Mouse (Mus musculus): ENCODE data around the gene Qdpr. TPM values are rescaled to one million over a fixed set of nuclear protein-coding genes. Genes with fewer than 3 reads are reported as not detected.
A peak's percentile ranks its signal among the peaks of the same experiment; 100 is the strongest.
"Not testable (repeated sequence)": the region's sequence is repeated elsewhere in the genome, so short reads cannot be mapped to it uniquely, and the experiment has no call there.

Gene Qdpr
- polyA plus RNA-seq, 1 experiment from 2014 or later = 130 TPM

DNA sequence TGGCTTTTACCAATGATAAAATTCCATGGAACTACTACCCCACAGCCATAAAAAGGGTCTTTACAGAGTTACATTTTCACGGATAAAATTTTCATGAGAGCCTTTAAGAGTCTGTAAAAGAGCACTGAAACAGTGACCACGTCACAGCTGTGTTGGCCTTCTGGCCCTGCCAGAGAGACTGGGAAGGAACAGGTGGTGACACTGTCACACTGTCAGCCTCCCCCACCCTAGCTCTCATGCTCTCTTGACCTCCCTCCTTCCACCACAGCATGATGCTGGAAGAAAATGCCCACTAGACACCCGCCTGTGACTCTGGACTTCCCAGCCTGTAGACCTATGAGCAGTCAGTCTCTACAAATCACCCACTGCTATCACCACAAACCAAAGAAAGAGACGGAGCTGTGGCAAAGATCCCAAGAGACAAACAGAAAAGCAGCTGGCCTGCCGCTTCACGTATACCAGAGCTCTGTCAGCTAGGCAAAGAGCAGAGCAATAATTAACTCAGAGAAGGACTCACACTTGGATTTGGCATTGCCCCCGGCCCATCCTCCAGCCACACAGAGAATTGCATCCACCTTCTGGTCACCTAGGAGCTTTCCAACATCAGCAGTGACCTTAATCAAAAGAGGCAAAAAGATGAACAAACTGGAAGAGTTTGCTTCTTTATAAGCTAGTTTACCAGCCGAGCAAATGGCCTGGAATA, 5.8 kb downstream of the Qdpr start:
- H3K9me3 ChIP-seq = no peaks in the 10 kb centered on the region
- no peak overlapping the region for H3K4me3 ChIP-seq
- H3K27me3 ChIP-seq (replicated peaks; ENCODE audit: low read depth, poor library complexity, severe bottlenecking) = no peaks in the 10 kb centered on the region; the same call in 1 of the 2 replicates
- peaks cover 14% of the 10 kb centered on the region for H3K4me1 ChIP-seq
- peaks cover 57% of the 10 kb centered on the region for H3K36me3 ChIP-seq (replicated peaks)
- WGBS = 87% methylated on average over 8 of the region's 8 CpGs
- H3K27ac ChIP-seq (replicated peaks) = no peak overlapping the region
- DNase-seq (ENCODE audit: low spot score) = no peak

DNA sequence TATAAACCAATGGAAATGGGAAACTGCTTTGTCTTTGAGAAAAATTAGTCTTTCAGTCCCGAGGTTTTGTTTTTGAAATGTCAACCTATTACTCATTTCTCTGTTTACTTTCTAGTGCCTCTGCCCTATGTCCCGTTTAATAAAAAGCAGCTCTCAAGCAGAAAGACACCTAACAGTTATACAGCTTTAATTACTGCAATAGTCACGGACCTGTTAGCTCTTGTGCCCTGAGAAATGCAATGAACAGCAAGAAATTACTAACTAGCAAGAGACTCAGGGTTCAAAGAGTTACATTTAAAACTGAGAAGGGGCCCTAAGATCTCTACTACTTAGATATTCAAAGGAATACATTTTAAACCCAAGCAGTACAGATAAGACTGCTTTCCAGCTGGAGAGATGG, 8.3 kb downstream of the Qdpr start:
- H3K27me3 ChIP-seq (replicated peaks; ENCODE audit: low read depth, poor library complexity, severe bottlenecking) = no peaks in the 10 kb centered on the region
- 88% methylated on average over 3 of the region's 3 CpGs for WGBS
- peaks cover under 1% of the 10 kb centered on the region; the same call in 1 of the 2 replicates for H3K4me1 ChIP-seq
- H3K27ac ChIP-seq (replicated peaks) = no peak overlapping the region
- no peak for DNase-seq (ENCODE audit: low spot score)
- H3K4me3 ChIP-seq = no peak overlapping the region
- peaks cover 79% of the 10 kb centered on the region for H3K36me3 ChIP-seq (replicated peaks)
- H3K9me3 ChIP-seq = no peaks in the 10 kb centered on the region

DNA sequence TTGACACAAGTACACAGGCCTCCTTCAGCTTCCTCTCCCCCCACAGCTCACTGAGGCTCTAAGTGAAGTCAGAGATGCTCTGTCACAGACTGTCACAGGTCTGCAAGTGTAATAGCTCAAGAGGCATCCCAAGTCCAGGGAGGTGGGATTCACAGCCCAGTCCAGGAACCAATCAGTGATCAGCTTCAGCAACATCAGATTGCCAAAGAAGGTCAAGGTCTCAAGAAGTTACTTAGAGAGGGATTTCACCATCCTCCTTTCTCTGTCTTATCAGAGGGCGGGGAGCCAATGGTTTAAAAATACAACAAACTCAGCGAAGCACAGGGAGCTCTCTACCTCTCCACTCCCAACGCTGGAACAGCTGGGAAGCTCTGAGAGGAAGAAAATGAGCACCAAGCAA, 8.9 kb downstream of the Qdpr start:
- H3K36me3 ChIP-seq (replicated peaks) = peaks cover 76% of the 10 kb centered on the region

DNA sequence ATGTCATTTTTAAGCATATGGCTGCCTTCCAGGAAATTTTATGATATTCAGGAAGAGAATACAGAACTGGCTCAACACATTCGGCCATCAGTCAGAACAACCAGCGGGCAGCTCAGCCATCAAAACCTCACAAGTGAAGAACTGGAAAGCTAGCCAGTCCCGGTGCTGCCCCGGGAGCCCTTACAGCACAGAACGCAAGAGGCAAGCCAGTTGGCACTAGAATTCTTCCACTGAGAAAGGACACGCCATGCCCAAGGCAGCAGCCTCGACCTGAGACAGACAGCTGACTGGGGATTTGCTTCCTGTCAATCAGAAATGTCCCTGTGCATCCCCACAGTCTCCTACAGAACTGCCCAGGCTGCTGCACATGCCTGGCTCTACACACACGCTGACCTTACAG, 11.7 kb downstream of the Qdpr start:
- Histone ChIP-seq H3K27ac (replicated peaks) (no peak overlapping the region), H3K4me1 (peaks cover 6% of the 10 kb centered on the region; the same call in 1 of the 2 replicates), H3K36me3 (replicated peaks) (peaks cover 72% of the 10 kb centered on the region), H3K4me3 (no peak overlapping the region), H3K9me3 (no peaks in the 10 kb centered on the region), H3K27me3 (replicated peaks; ENCODE audit: low read depth, poor library complexity, severe bottlenecking) (no peaks in the 10 kb centered on the region)
- WGBS = 89% methylated on average over 8 of the region's 8 CpGs
- DNase-seq (ENCODE audit: low spot score) = no peak

More for the DNA sequence above, 8.9 kb downstream of the Qdpr start:
- DNase-seq (ENCODE audit: low spot score) = no peak
- WGBS = 77% methylated on average over 3 of the region's 3 CpGs
- Histone ChIP-seq H3K4me1 (peaks cover 5% of the 10 kb centered on the region; the same call in 1 of the 2 replicates), H3K27me3 (replicated peaks; ENCODE audit: low read depth, poor library complexity, severe bottlenecking) (no peaks in the 10 kb centered on the region), H3K27ac (replicated peaks) (no peak overlapping the region), H3K9me3 (no peaks in the 10 kb centered on the region), H3K4me3 (no peak overlapping the region)

DNA sequence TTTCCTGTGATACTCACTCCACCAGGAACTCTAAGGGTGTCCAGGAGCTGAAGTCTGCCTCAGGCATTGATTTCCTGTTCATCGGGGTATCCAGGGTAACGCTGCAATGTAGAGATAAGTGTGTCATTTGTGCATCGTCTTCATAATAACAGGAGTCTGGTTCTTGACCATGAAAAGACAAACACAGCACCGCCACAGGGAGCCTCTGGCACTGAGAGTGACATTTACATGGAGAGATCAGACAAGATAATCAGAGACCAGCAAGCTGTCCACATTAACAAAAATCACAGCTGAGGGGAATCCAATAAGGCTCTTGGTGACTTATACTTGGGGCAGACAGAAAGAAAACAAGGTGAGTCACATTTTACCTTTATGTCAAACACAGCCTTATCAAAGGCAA, 12.2 kb downstream of the Qdpr start:
- DNase-seq (ENCODE audit: low spot score) = no peak
- H3K27ac ChIP-seq (replicated peaks) = no peak overlapping the region
- no peak overlapping the region for H3K4me3 ChIP-seq
- H3K27me3 ChIP-seq (replicated peaks; ENCODE audit: low read depth, poor library complexity, severe bottlenecking) = no peaks in the 10 kb centered on the region
- H3K4me1 ChIP-seq = peaks cover 6% of the 10 kb centered on the region; the same call in 1 of the 2 replicates
- H3K9me3 ChIP-seq = no peaks in the 10 kb centered on the region
- H3K36me3 ChIP-seq (replicated peaks) = peaks cover 71% of the 10 kb centered on the region
- 80% methylated on average over 4 of the region's 4 CpGs for WGBS

DNA sequence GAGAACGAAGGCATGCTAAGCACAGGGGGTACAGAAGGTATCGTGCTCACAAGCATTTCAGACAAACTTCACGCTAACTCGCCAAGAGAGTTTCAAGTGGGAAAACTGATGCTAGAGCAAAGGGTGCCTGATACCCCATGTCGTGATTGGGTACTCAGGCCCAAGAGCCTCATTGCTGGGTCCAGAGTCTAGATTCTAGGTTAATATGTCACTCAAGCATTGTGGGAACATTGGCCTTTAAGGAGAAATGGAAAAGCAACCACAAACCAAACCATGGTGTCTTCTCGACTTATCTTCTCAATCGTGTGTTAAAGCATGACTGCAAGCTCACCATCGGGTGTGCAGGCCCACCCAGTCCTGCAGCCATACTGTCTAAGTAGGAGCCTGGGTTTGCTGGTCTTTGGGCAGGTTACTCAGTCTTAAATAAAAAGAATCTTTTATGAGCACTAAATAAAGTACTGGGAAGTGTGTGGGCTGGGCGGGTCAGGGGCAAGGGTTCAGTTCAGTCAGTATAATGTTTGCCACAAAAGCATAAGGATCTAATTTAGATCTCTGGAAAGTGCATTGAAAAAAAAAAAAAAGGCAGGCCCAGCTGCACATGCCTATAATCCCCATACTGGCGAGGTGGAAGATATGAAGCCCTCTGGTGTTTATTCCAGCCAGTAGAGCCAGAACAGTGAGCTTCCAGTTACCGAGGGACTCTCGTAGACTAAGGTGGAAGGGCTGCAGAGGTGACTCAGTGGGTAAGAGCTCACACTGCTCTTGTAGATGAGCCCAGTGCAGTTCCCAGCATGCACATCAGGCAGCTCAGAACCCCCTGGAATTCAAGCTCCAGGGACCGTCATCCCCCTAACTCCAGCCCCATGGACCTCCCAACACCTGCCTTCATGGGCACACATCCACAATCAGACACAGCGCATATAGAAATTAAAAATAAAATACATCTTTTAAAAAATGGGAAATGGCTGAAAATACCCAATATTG, 13.8 kb downstream of the Qdpr start:
- H3K36me3 ChIP-seq (replicated peaks) = peaks cover 72% of the 10 kb centered on the region
- 78% methylated on average over 14 of the region's 14 CpGs for WGBS
- no peak overlapping the region for H3K4me3 ChIP-seq
- H3K4me1 ChIP-seq = peaks cover 6% of the 10 kb centered on the region; the same call in 1 of the 2 replicates
- no peaks in the 10 kb centered on the region for H3K27me3 ChIP-seq (replicated peaks; ENCODE audit: low read depth, poor library complexity, severe bottlenecking)
- no peak for DNase-seq (ENCODE audit: low spot score)
- no peak overlapping the region for H3K27ac ChIP-seq (replicated peaks)
- H3K9me3 ChIP-seq = no peaks in the 10 kb centered on the region

DNA sequence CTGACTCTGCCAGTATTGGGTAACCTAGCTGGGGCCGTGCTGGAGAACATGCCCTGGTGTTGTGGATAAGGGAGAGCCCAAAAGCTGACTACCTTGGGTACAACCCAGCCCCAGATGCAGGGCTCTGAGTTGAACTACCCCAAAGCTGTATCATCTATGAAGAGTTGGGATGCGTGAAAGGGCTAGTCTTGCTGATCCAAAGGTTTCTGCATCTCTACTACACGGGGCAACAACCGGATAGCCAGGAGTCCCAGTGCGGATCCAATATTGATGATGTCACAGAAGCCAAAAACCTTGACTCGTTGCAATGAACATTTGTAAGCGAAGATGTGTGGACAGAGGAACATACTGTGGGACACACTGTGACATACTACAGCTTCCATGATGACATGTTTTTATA, 22.1 kb downstream of the Qdpr start:
- Histone ChIP-seq H3K27ac (replicated peaks) (no peak overlapping the region), H3K9me3 (no peaks in the 10 kb centered on the region), H3K27me3 (replicated peaks; ENCODE audit: low read depth, poor library complexity, severe bottlenecking) (no peaks in the 10 kb centered on the region), H3K4me1 (0 out of 2 replicates have a peak, but pooled peaks cover under 1% of the 10 kb centered on the region), H3K36me3 (replicated peaks) (peaks cover 13% of the 10 kb centered on the region), H3K4me3 (no peak overlapping the region)
- DNase-seq (ENCODE audit: low spot score) = no peak
- WGBS = 92% methylated on average over 7 of the region's 7 CpGs

DNA sequence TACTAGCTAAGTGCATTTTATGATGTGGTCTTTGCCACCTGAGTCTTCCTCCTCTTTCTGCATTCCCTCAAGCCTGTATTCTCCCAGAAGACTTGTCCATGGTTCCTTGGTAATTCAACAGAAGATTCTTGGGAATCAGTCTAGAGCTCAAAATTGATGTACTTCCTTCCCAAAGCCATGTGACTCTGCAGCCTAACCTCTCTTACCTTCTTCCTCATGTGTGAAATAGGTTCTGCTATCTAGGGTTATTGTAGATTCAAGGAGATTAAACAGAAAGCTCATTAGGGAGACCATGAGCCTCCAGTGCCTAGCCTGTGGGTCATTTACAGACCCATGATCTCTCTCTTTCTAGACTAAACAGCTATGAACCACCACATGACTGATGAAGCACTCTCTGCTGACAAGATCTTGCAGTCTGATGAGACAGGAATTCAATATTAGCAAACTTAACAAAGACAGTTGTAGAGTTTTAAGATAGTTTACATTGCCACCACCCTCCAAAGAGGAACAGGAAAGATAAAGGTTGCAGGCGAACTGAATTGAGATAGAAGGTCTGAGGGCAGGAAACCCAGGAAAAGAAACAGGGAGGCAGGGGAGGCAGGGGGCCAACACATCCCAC, 23.5 kb downstream of the Qdpr start:
- WGBS = 81% methylated on average over 1 of the region's 1 CpGs
- no peak overlapping the region for H3K4me3 ChIP-seq
- no peak overlapping the region for H3K27ac ChIP-seq (replicated peaks)
- H3K9me3 ChIP-seq = no peaks in the 10 kb centered on the region
- peaks cover 12% of the 10 kb centered on the region for H3K4me1 ChIP-seq
- no peaks in the 10 kb centered on the region for H3K27me3 ChIP-seq (replicated peaks; ENCODE audit: low read depth, poor library complexity, severe bottlenecking)
- peaks cover 1% of the 10 kb centered on the region; the same call in 1 of the 2 replicates for H3K36me3 ChIP-seq (replicated peaks)
- no peak for DNase-seq (ENCODE audit: low spot score)

DNA sequence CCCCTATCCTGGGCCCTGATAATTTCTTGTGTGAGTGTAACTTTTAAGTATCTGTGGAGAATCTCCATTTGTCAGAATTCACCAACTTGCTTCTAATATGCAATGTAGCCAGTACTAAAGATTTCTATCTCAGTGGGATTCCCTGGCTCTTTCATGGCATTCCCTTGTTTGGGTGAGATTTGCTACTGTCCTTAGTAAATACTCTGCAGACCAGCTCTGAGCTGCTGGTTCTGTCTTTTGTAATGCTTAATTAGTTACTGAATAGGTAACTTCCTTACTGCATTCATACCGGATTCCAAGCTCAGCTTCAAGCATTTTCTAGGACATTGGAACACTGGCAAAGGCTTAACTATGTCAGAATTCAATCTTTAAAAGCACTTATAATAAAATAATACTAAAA, 24.3 kb downstream of the Qdpr start:
- H3K9me3 ChIP-seq = not testable (repeated sequence)
- WGBS = 57% methylated on average over 1 of the region's 1 CpGs

DNA sequence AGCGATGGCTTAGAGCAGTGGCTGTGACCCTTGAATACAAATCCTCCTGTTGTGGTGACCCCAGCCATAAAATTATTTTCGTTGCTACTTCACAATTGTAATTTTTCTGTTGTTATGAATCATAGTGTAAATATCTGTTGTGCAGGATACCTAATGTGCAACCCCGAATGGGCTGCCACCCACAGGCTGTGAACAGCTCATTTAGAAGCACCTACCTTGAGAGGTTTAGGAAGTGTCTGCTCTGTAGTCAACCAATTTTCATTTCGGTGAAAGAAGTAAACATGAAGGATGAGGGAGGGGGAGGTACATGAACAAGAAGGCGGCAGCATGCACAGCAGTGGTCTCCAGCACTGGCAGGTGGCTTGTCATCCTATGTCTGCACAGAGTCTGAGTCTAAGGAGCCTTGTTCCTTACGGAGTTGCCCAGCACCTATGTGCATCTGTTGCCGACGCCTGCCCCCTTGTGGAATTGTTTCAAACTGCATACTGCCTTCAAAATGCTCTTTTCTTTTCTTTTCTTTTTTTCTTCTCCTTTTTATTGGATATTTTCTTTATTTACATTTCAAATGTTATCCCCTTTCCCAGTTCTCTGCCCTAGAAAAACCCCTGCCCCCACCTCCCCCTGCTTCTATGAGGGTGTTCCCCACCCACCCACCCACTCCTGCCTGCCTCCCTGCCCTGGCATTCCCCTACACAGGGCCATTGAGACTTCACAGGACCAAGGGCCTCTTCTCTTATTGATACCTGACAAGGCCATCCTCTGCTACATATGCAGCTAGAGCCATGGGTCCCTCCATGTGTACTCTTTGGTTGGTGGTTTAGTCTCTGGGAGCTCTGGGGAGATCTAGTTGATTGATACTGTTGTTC, 25.8 kb downstream of the Qdpr start:
- Histone ChIP-seq H3K9me3 (no peaks in the 10 kb centered on the region), H3K27ac (replicated peaks) (no peak overlapping the region), H3K4me1 (peaks cover 12% of the 10 kb centered on the region), H3K4me3 (no peak overlapping the region), H3K36me3 (replicated peaks) (no peaks in the 10 kb centered on the region), H3K27me3 (replicated peaks; ENCODE audit: low read depth, poor library complexity, severe bottlenecking) (no peaks in the 10 kb centered on the region)
- DNase-seq (ENCODE audit: low spot score) = peak; percentile 67
- WGBS = 46% methylated on average over 8 of the region's 8 CpGs

More for the DNA sequence above, 24.3 kb downstream of the Qdpr start:
- H3K36me3 ChIP-seq (replicated peaks); H3K27ac ChIP-seq (replicated peaks); H3K27me3 ChIP-seq (replicated peaks; ENCODE audit: low read depth, poor library complexity, severe bottlenecking); DNase-seq (ENCODE audit: low spot score); H3K4me3 ChIP-seq: not testable (repeated sequence)
- peaks cover 12% of the 10 kb centered on the region for H3K4me1 ChIP-seq

DNA sequence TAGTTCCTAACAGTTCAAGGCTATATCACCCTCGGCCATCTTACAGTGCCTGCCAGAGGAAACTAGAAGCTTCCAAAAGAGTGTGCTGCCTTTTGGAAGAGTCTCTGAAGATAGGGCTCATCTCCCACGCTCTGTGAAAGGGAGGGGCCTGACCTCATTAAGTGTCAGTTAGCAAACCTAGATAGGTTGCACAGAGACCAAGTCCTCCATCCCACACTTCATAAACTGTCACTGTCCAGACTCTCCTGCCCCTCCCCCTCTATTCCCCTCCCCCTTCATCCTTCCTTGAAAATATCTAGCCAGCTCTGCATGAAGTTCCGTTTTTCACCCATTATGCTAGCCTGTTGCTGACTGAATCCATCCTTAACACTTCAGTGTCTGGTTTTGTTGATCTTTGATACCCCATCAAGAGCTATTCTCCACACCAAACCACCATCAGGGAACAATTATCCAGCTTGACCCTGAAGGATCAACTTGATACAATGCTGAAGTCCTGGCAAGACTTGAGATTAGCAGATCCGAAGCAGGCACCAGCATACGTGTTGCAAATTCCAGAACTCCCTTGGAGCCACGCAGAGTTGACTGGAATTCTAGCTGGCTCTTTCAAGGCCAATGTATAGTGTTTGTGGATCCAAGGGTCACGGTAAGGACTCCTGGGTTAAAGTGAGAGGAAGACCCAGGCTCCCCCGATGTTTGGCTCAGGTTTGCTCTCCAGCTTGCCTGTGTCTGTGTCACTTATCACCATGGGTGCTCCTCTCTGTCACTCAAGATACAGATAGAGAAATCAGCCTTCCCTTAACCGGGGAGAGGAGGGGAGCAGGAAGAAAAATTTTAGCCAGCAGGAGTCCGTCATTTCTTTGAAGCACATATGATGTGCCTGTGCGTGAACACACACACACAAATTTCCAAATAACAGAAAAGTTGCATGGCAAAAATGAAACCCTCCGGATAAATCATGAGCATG, 27.9 kb downstream of the Qdpr start:
- no peak overlapping the region for H3K27ac ChIP-seq (replicated peaks)
- no peaks in the 10 kb centered on the region for H3K27me3 ChIP-seq (replicated peaks; ENCODE audit: low read depth, poor library complexity, severe bottlenecking)
- peaks cover 12% of the 10 kb centered on the region for H3K4me1 ChIP-seq
- no peaks in the 10 kb centered on the region for H3K9me3 ChIP-seq
- H3K36me3 ChIP-seq (replicated peaks) = no peaks in the 10 kb centered on the region
- no peak overlapping the region for H3K4me3 ChIP-seq
- 59% methylated on average over 12 of the region's 12 CpGs for WGBS
- peak; percentile 34 for DNase-seq (ENCODE audit: low spot score)
